Mouse (Mus musculus) left cerebral cortex, adult 18-20 months (tissue): ENCODE measurements at regions not wholly inside any gene's neighbourhood (a gene's known extent, or its start where the extent isn't known, plus 50 kb on each side); places are given as distances from the start of the nearest gene placed in this dataset.

Experiments used
- DNase-seq, 2 experiments: peaks; one replicate each; pipeline ENCODE4 v3.0.0; 2021 to 2022; ENCODE audit warnings: low spot score in 2 of 2, mixed read lengths in 1 of 2

- DNase-seq, result no peak
Observed at GRCm38 (mm10) chr14:95241946-95242345, 639.1 kb upstream of the 4921530L21Rik start.

- no peak for DNase-seq
Observed at GRCm38 (mm10) chr14:95248859-95249258, 632.2 kb upstream of the 4921530L21Rik start.

GRCm38 (mm10) chr14:95256110-95256509, 624.9 kb upstream of the 4921530L21Rik start:
- DNase-seq, result no peak

- no peak for DNase-seq
Observed at GRCm38 (mm10) chr14:95281431-95281830, 599.6 kb upstream of the 4921530L21Rik start.

- DNase-seq, result no peak
Observed at GRCm38 (mm10) chr14:95282016-95282415, 599.0 kb upstream of the 4921530L21Rik start.

- DNase-seq, result no peak
Observed at GRCm38 (mm10) chr14:95314134-95314924, 566.7 kb upstream of the 4921530L21Rik start.

GRCm38 (mm10) chr14:95356968-95357367, 524.1 kb upstream of the 4921530L21Rik start:
- peak; percentile 8 to 39 for DNase-seq
